Mouse (Mus musculus) gastrocnemius, postnatal 4 days (tissue): Measurements from ENCODE around the gene Galns. TPM values are rescaled to one million over a fixed set of nuclear protein-coding genes. Genes with fewer than 3 reads are reported as not detected.

Source experiments
- DNase-seq, 2 experiments: peaks; one replicate each; pipeline ENCODE4 v3.0.0; 2021 to 2022; ENCODE audit warnings: low spot score in 2 of 2, mixed read lengths in 2 of 2
- microRNA-seq: library from miRNA; unstranded; fragments of <30 nt; microRNA quantifications from one replicate; pipeline ENCODE4 v1.2.0, GENCODE M21; 2021
- total RNA-seq, 2 experiments: library from RNA; stranded (reverse); gene quantifications; 2 replicates each; pipeline ENCODE4 v1.2.3; 2021

Gene Galns
- total RNA-seq, 2 experiments from 2014 or later = 9.7 to 10.3 TPM

DNA sequence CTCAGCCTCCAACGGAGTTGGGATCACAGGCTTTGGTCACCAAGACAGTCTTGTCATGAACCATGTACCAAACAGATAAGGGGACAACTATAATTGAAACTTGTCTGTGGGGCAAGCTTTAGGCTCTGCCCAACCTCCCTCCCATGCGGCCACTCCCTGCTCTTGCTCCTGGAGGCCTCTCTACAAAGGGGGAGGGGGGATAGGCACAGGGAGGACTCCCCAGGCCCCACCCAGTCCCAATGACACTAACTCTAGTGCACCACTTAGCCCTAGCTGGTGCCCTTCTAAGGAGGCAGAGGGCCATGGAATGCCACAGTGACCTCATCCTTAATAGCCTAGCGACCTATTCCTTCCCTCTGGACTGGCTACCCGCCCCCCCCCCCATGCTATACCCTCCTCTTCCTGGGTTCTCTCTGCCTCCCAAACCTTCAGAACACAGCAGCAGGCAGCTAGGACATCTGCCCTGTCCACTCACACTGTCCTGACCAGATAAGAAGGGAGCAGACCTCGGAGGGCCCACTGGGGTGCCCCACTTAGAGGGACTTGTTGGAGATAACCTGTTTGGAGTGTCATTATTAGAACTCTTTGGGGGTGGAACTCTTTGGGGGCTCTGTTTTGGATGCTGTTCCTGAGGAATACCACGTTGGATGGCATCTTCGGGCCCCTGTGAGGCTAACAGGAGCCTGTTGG, 65.1 kb downstream of the Galns start:
- no peak for DNase-seq

- DNase-seq = no peak
These were observed 67.1 kb downstream of the Galns start for GRCm38 (mm10) chr8:122544138-122544537.

DNA sequence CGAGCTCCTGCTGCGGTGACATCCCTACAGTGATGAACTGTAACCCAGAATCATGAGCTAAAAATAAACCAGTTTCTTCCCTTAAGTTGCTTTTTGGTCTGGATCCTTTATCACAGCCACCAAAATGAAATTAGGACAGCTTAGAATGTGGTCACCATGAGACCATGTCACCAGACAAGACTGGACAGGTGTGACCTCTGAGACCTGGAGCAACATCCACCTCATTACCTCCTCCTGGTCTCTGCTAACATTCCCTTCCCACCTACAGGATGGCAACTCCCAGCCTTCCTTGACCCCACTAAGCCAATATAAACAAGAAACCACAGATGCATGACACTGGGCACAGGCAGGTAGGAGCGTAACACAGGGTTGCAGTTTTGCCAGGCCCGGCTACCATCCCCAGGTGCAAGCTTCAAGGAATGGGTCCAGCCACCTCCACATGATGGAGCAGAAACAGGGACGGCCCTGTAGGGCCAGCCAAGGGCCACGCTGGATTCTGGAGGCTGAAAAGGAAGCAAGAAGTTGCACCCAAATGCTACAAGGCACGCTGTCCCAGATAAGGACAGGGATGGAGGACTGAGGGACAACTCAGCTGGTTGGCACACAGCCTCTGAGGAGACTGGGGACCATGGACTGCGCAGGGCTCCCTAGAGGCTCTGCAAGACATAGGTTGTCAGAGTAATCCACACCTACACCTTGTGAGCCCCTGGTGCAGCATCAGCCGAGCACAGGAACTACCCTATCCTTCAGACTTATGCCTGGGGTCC, 72.8 kb downstream of the Galns start:
- DNase-seq = no peak

DNA sequence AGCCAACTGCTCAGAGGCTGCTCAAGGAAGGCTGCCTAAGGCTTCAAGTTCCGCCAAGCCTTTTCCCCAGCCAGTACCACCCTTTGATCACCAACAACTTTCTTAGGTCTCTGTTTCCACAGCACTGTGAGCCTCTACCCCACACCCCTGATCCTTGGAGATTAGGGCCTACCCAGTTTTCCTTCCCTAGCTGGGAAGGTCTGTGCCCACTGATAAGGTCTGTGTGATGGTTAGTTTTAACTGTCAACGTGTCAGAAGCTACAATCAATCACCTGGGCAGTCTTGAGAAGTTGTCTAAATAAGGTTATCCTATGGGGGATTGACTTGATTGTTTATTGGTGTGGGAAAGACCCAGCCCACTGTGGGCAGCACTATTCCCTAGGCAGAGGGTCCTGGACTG, 73.5 kb downstream of the Galns start:
- DNase-seq = no peak

GRCm38 (mm10) chr8:122537033-122537432, 74.2 kb downstream of the Galns start:
- no peak for DNase-seq

- DNase-seq = no peak
These were observed 80.0 kb downstream of the Galns start for GRCm38 (mm10) chr8:122531312-122531711.

DNA sequence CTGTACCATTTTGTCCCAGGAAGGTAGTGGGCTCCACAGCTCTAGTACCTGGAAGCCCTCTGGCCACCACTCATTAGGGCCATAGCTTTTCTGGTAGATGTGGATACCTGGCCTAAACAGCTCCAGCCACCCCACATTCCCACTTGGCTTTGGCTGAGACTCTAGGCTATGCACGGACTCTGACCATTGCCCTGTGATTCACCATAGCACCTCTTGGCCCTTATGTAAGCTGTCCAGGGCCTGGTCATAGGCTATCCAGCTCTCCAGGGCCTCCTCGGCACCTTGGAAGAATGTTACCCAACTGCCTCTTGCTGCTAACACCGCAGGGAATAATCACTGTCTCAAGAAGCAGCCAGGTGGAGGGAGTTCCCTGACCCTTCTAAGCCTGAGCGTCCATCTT, 82.1 kb downstream of the Galns start:
- no peak for DNase-seq

Small RNAs within 50 kb of the gene (microRNA-seq; reads per million reads assigned to microRNA genes)
- gene Mir6396 = not detected

Other genes starting within 250 kb of the Galns start
- 10 to 100 TPM; 37.2 to 42.8 TPM for gene Zc3h18, start 234.9 kb downstream of the Galns start, total RNA-seq
- not detected for gene Il17c, start 189.4 kb downstream of the Galns start, total RNA-seq
- 10 to 100 TPM; 51.7 to 64.2 TPM for gene Cyba, start 178.5 kb downstream of the Galns start, total RNA-seq
- 10 to 100 TPM; 14.7 to 18.4 TPM for gene Mvd, start 168.0 kb downstream of the Galns start, total RNA-seq
- 1 to 10 TPM; 4.9 to 7.7 TPM for gene Snai3, start 150.7 kb downstream of the Galns start, total RNA-seq
- gene Rnf166, start 135.4 kb downstream of the Galns start, total RNA-seq = 10 to 100 TPM; 36.9 to 40.1 TPM
- gene Ctu2, start 135.3 kb downstream of the Galns start, total RNA-seq = 10 to 100 TPM; 18.3 to 18.9 TPM
- gene Piezo1, start 60.1 kb downstream of the Galns start, total RNA-seq = 10 to 100 TPM; 51.5 to 54.6 TPM
- 10 to 100 TPM; 14.7 to 17.1 TPM for gene Cdt1, start 43.4 kb downstream of the Galns start, total RNA-seq
- 10 to 100 TPM; 37.0 to 40.0 TPM for gene Aprt, start 34.6 kb downstream of the Galns start, total RNA-seq
- 10 to 100 TPM; 45.6 to 49.6 TPM for gene Trappc2l, start 177 bp upstream of the Galns start, total RNA-seq
- gene Pabpn1l, start 11.3 kb upstream of the Galns start, total RNA-seq = not detected
- gene Cbfa2t3, start 87.6 kb upstream of the Galns start, total RNA-seq = 10 to 100 TPM; 18.9 TPM
- 10 to 100 TPM; 15.4 to 18.8 TPM for gene Acsf3, start 164.0 kb upstream of the Galns start, total RNA-seq
- gene Cdh15, start 236.5 kb upstream of the Galns start, total RNA-seq = 10 to 100 TPM; 54.8 to 65.3 TPM